Mouse (Mus musculus): ENCODE measurements around the gene Cmtr1.
"Not testable (repeated sequence)": the region's sequence is repeated elsewhere in the genome, so short reads cannot be mapped to it uniquely, and the experiment has no call there.

The Cmtr1 gene

DNA sequence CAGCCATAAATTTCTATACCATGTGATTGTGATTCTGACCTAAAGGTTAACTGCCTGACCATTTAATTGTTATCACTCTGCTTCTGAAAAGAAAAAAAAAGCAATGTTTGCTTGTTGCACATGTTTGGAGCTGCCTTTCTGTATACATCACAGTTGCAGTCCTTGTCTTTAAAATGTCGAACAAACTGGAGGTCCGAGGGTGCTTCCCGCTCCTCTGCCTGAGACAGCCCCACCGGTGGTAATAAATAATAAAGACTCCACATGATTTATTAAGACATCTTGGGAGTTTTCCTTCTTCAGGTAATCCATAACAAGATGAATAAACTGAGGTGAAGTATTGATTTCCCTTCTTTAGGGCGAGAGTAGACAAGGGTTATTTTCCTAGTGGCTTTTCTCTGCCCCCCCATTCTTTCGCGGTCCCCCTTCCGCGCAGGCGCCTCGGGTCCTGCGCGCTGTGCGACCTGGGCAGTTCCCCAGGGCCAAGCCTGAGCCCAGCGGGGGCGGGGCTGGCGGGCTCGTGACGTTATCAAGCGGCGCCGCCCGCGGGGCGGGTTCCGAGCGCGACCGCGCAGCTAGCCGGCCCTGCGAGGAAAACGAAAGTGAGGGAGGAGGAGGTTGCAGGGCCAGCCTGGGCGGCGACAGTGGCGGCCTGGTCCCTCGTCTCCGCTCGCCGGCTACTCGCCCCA lies at the start of gene Cmtr1:
Cmtr1 (plus strand) TSS at position 520 of the 686 bp plus-strand sequence.
- peak; percentile 98 for DNase-seq

DNA sequence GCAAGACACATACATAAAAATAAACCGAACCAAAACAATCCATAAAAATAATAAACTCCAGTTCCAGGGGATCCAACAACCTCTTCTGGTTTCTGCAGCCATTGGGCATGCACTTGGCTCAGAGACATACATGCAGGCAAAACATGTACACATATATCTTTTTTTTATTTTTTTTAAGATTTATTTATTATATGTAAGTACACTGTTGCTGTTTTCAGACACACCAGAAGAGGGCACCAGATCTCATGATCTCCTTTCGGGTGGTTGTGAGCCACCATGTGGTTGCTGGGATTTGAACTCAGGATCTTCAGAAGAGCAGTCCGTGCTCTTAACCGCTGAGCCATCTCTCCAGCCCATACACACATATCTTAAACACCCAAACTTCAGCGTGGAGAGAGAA lies 46.9 kb upstream of the Cmtr1 start:
- not testable (repeated sequence) for DNase-seq

DNA sequence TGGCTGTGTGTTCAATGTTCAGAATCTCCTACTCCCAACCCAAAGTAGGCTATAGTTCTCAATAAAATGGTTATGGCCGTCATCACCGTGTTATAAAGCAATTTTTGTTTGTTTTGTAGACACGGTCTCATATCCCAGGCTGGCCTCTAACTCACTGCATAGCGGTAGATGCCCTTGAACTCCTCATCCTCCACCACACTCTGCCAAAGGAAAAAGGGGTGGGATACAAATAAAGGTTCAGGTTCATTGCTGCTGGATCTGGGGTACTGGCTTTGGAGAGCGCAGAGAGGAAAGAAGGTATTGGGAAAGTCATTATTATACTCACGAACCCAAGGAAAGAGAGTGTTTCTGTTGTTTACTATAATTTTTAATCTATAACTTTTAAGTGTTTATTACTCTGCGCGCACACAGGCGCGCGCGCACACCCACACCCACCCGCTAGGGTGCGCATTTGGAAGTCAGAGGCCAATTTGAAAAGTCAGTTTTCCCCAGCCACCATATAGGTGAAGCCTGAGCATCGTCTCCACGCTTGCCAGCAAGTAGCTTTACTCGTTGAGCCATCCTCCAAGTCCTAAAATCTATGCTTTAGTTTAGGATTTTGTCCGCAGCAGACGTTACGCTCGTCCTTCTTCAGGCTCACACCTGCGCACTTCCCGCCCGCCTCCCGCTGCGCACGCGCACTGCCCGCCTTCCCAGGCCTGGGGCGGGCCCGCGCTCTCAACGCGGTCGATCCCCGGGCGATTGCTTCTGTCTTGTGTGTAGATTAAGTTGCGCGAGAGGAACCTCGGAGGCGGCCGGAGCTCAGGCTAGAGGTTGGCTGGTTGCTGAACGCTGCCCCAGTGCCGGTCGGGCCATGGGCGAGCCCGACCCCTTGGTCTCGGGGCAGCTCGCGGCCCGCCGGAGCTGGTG lies 46.0 kb upstream of the Cmtr1 start, which contains the start of the genes Rnf8 and Gm28043:
Rnf8 (plus strand) TSS at position 676 of the 909 bp plus-strand sequence.
Gm28043 (plus strand) TSS at position 762 of the 909 bp plus-strand sequence.
- DNase-seq: peak; percentile 96 to 97

DNA sequence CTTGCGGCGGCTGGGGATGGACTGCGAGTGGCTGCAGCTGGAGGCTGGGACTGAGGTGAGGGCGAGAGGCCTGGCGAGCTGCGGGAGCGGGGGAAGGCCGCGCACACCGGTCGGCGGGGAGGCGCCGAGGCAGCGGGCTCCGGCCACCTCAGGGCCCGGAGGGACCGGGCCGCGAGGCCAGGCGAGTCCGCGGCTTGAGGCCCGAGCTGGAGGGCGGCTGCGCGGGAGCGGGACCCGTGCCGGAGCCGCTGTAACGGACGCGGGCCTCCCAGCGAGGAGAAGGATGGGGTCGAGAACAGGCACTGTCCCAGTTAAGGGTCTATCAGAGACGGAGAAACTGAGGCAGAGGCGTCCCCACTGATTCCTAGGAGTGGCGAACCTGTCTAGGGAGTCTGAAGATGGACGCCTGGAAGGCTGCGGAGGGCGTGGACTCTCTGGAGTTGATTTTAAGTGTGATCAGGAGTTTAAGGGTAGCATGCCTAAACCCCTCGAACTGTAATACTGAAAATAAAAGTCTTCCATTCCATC lies 45.3 kb upstream of the Cmtr1 start:
- no peak for DNase-seq

DNA sequence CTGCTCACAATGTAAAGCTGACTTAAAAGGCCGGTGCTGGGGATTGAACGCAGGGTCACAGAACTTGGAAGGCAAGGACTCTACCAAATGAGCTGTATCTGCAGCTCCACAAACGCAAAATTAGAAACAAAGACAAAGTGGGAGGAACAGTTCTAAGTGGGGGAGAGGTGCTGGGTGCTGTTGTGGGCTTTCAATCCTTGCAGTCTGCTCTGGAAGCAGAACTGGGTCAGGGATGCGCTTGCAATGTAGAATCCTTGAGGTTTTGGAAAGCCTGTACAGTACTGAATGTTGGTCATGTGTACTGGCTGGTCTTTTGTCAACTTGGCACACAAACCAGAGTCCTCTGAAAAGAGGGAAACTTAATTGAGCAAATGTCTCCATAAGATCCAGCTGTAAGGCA lies 44.8 kb upstream of the Cmtr1 start:
- no peak for DNase-seq

DNA sequence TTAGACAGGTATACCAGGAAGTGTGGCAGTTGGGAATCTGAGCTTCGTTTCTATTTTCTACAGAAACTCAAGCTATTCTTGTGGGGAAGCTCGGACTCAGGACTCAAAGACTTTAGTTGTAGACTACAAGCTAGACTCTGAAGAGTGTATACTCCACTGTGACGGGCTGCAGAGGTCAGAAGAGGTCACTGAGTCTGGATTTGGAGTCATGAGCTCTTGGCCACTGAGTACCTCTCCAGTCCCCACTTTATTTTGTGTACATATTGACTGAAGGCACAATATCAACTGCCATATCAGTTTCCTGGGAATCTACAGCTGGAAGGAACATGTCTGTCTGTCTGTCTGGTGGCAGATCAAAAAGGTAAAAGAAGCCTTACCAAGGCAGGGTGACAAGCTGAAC lies 41.2 kb upstream of the Cmtr1 start:
- DNase-seq: no peak

DNA sequence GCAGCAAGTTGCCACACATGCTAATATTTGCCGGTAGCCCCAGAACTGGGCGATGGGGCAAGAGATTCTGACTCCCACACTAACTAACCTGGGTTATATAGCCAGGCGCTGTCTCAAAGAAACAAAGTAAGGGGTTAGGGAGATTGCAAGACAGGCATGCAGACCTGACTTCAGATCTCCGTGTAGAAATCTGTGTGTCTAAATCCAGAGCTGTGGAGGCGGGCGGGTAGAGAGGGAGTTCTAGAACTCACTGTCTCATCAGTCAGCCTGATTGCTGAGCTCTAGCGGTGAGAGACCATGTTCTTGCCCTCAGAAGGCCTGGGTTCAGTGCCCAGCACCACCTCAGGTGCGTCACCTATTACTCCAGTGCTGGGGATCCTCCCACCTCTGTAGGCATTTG lies 36.9 kb upstream of the Cmtr1 start:
- no peak for DNase-seq

DNA sequence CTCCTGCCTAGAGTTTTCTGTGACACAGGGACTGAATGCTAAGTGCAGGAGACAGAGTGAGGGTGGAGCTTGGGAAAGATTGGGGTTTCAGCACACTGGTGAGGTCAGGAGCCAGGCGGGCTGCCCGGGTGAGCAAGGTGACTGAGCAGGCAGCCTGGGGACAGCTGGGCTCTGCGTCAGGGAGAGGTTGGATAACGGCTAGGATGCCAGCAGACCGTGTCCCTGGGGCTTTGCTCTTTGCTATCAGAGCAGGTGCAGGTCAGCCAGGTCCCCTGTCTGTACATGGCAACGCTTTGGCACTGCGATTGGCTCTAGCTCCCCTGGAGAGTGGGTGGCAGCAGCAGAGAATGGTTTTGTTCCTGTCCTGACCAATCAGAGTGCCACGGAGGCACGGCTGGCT lies 33.1 kb upstream of the Cmtr1 start:
- DNase-seq: no peak

DNA sequence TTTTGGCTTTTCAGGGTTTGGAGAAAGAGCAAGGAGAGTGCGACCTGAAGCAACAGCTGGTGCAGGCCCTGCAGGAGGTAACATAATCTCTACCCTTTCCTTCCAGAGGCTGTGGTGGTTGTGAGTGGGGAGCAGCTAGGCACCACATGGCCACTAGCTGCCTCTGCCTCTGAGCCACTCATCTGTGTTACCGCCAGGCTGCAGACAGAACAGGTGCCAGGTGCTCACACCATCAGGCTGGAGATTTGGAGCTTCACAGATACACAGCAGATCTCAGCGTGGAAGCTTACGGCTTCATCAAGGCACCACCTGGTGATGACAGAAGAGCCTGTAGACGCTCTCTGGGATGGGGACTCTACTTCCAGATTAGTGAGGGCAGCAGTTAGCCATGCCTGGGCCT lies 31.4 kb upstream of the Cmtr1 start:
- no peak for DNase-seq

DNA sequence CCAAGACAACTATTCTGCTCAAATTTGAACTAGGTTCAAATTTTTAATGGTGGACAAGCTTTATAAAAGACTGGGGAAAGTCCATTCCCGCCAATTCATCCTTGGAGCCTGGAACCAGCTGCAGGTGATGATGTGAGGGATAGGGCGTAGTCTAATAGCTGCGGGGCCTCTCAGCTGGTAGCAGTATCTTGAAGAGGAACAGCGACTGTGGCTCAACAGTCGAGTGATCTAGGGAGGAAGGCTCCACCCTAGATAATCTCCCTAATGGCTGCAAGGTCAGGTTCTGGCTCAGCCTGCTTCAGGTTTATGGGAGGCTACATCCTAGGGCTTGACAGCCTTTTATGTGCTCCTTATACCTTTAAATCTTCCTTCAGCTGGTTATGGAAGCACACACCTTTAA lies 30.8 kb upstream of the Cmtr1 start:
- DNase-seq: no peak

DNA sequence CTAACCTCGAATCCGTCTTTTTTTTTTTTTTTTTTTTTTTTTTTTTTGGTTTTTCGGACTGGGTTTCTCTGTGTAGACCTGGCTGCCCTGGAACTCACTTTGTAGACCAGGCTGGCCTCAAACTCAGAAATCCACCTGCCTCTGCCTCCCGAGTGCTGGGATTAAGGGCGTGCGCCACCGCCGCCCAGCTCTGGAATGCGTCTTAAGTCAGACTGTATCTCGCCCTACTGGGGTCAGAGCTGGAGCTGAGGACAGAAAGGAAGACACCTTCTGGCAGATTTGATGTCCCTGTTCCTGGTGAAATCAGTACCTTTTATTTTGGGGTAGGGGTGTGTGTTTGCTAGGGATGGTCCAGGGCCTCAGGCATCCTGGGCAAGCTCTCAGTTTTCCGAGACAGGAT lies 28.1 kb upstream of the Cmtr1 start:
- DNase-seq: no peak

DNA sequence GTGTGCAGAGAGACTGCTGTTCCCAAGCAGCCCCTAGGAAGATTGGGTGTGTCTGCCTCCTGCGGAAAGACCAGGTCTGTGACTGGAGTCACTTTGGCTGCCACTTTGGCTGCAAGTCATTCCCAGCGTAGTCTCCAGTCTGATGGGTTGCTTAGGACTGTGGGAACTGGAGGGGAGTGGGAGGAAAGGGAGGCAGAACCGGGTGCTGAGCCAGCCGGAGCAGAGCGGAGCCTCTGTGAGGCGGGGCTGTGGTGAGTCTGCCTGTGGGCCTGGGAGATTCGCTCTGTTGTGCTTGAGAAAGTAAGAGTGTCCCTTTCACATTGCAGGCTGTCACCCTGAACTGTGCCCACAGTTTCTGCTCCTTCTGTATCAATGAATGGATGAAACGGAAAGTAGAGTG lies 24.9 kb upstream of the Cmtr1 start:
- no peak for DNase-seq

DNA sequence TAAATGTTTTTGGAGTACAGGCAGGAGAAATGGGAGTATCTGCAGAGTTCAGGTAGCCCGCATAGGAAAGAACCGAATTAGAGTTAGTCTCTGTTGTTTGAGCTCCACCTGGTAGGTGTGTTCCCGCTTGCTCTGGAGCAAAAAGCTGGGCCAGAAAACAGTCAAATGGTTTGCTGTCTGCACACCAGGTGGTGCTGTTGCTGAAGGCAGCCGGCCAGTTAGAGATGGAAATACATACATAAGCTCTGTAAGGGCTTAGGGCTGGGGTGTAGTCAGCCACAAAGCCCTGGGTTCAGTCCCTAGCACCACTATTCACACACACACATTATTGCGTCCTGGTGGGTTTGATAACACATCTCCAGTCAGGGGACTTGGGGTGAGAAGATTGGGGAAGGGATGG lies 24.3 kb upstream of the Cmtr1 start:
- DNase-seq: peak in 1 of 2 experiments; percentile 38

DNA sequence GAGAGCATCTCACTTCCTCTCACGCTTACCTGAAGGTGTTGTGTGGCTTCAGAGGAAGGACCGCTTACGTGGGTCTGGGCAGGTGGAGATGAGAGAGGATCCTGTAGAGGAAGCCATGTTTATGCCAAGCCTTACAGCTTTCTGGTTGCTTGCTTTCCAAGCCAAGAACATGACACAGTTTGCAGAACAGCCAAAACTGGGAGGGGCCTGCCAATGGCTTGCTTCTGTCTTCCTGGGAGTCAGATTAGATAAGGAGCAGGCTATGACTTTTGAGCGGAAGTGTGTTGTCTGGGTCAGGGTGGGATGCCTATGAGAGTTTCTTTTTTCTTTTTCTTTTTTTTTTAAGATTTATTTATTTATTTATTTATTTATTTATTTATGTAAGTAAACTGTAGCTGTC lies 23.0 kb upstream of the Cmtr1 start:
- DNase-seq: no peak

DNA sequence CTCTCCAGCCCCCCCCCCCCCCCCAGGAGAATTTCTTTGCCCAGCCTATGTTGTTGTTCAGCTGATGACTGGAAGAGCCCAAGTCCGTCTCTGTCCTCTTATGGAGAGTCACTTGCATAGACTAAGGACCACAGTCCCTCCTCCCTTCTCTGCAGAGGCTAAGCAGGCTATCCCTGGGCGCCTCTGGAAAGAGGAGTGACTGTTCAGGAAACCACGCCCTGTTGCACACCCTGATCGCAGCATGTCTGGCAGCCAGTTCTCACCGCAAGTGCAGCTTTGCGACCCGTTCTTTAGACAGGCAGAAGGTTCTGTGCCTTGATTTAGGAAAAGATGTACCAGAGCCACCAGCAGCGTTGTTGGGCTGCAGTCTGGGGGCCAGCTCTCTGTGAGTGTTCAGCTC lies 22.5 kb upstream of the Cmtr1 start:
- DNase-seq: peak; percentile 30 to 42

DNA sequence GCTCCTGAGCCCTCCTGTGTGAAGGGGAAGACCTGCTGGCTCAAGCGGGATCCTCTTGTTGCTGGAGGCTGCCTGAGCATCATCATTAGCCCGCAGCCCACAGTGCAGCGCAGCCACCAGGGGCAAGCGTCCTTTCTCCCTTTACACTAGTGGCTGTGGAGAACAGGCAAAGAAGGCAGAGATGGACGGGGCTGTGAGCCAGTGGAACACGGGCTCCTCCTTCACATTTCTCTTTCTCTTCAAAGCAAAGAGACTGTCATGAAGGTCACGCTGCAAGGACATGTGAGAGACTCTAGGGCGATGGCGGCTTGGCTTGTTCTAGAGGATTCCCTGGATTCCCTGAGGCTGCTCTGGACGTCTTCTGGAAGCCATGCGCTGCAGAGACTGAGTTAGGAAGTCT lies 19.4 kb upstream of the Cmtr1 start:
- no peak for DNase-seq

DNA sequence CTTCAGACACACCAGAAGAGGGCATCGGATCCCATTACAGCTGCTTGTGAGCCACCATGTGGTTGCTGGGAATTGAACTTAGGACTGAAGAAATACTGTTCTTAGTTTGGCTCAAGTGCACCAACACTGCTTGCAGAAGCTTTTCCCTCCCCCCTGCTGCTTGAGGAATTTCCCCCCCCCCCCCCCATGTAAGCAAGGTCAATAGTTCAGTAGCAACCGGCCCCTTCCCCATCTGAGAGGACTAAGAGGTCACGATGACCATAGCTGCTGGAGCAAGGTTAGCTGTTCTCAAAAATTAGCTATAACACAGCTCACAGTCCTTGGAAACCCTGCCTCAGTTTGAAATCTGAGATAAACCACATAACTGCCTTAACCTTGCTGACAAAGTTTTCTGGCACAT lies 18.2 kb upstream of the Cmtr1 start:
- no peak for DNase-seq

DNA sequence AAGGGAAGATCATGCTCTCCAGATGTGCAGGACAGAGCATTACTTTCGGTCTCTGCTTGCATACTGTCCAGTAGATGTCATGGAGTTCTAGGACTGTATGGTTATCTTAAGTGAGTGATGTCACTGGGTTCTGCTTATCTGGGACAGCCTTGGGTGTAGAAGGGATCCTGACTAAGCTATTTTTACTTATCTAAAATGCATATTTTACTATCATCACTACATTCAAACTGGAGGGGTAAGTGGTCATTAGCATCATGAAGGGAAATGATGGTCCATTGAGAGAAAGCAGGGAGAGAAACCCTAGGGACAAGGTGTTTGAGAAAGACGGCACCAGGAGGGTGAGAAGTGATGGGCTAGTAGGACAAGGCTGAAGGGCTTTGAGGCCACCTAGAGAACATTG lies 2.1 kb upstream of the Cmtr1 start:
- no peak for DNase-seq

DNA sequence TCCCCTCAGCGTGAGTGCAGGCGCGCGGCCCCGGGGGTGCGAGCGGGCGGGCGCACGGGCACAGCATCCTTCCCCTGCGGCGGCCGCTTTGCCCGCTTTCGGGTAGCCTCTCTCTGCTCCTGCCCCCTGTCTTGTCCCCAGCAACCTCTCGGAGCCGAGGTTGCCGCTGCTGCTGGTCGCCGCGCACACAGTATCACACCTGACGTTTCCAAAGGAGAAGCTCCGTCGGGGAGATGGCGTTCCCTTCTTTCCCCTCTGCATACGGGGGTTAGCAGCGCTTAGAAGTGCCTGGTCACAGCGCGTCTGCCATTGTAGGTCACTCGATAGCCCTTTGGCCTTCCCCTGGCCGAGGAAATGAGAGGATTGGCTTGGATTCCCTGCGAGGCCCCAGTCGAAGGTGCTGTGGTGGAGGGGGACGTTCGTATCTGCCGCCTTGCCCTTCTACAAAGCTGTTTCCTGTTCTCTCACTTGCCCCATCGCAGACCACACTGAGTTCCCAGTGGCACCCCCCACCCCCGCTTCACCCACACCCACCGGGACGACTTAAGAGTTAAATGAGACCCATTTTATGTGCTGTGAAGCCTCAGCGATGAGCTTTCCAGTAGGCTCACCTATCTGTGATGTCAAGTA lies 482 bp downstream of the Cmtr1 start:
- no peak for DNase-seq

DNA sequence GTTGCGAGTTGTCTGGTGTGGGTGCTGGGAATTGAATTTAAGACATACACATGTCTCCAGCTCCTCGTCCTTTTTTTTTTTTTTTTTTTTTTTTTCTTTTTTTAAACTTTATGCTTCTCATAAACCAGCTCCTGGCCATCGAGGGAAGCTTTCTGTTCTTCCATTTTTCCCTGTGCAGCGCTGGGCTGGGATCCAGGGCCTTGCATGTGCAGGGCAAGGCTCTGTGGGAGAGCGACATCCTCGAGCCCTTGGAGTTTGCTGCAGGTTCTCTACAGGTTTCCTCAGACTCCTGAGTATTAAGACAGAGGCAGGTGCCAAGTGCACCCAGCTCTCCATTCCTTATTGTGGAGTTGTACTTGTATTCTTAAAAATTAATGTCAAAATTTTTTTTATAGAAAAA lies 1.8 kb downstream of the Cmtr1 start:
- DNase-seq: no peak

DNA sequence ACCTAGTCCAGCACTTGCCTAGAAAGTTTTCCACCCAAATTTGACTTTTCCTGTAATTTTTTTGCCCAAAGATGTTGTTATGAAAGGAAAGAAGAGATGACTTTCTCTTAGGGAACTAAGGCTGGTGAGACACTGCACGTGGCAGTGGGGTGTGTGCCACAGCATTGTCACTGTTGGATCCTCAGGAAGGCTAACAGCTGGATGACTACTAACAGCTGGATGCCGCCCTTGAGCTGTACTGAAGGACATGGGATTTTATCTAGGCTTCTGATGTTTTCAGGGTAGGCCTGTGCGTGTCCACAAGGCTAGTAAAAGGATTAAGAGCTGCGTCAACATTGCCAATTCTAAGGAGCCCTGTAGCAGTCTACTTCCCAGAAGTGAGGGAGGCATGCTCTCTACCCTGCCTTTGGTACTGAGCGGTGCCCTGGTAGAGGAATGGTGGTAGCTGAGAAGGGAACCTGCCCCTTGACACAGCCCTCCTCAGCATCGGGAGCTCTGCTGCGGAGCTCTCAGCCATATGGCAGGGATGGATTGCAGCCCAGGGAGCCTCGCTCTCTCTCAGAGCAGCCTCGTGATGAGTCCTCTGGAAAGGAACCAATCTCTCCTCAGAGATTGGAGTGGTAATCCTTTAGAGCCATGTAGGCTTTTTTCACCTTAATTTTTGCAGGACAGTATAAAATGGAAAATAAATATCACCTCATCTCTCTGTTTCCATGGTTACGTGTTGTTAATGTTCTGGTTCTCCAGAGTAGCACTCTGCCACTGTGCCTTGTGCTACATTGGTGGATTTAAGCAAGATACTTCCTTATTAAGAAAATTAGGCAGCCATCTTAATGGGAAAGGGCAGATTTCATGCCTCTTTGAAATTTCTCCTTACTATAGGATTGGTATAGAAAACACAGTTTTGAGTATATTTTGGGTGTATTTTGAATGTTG lies 7.9 kb downstream of the Cmtr1 start:
- no peak for DNase-seq

DNA sequence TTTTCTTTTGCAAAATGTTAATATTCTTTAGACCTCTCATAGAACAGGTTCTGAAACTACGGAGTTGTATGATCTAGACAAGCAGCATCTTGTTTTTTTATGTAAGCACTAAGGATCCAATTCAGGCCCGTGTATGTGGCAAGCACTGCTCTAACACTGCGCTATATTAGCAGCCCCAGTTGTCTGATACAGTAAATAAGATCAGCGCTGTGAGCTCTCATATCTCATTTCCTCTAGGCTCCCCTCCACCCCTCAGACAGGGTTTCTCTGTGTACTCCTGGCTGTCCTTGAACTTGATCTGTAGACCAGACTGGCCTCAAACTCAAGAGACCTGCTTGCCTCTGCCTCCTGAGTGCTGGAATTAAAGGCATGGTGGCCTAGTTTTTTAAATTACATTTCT lies 8.6 kb downstream of the Cmtr1 start:
- no peak for DNase-seq

All from lung, postnatal 4 days (tissue).